Mouse (Mus musculus) right cerebral cortex, postnatal 4 days (tissue): ENCODE results near the gene Epha1.
A peak's percentile ranks its signal among the peaks of the same experiment; 100 is the strongest.

Source experiments
- DNase-seq: peaks from one replicate; pipeline ENCODE4 v3.0.0-alpha.2; 2022

The Epha1 gene

DNA sequence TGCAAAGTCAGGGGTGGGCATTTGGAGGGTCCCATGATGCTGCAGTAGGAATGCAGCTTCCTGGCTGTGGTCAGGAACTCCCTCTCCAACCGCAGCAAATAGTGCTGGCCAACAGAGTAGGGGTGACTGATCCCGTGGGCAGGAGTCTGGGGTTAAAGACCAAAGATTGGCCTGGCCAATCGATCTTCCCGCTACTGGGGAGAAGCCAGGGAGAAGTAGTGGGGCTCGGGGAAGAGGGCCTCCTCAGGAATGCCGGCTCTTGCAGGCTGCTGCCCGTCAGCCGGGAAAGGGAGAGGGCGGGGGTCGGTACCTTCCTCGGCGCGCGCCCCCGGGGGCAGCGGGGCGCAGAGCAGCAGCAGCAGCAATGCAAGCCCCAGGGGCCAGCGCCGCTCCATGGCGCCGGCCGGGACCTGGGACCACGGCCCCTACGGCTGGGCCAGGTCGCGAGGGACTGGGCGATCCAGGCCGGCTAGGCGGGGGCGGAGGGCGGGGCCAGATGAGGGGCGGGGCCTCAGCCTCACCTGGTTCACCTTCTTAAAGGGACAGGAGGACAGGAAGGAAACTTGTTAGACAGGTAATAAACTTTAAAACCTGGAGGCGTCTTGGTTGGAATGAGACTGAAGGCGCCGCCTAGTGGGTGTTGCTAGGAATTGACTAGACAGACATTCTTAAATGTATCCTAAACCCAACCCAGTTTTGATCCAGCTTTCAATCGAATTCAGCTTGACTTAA lies at the start of gene Epha1:
Epha1 (minus strand) TSS at position 453 of the 732 bp plus-strand sequence.
- peak; percentile 76 for DNase-seq

DNA sequence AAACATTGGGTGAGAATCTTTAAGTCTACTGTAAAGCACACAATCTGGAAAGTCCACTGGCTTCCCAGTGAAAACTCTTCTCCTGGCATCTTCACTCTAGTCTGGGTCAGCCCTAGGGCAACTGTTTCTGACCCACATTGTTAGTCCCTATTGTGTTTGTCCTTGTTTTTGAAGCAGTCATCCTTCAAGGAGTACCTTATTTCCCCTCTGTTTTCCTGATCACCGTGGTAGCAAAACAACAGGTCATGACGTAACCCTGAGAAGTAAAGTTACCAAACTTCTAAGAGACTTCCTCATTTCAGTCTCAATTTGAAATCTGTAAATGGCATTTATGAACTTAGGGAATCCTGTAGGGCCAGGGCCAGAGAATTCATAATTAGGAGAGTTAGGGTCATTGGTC lies 48.4 kb upstream of the Epha1 start:
- no peak for DNase-seq

DNA sequence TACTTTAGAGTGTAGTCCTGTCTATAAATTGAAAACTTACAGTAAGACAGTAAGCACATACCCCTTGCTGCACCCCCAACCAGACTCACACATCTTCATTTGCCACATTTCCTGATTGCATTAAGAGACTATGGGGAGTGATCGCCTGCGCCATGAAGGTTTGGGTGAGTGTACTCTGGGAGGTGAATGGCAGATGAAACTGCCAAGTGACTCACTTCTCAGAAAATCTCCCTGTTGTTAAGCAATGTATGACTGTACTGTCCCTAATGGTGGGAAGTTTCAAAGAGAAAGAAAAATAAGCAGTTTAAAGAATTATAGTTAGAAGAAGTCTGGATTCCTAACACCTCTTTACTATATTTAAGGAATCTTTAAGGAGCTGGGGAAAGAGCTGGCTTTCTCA lies 46.4 kb upstream of the Epha1 start:
- DNase-seq = no peak

DNA sequence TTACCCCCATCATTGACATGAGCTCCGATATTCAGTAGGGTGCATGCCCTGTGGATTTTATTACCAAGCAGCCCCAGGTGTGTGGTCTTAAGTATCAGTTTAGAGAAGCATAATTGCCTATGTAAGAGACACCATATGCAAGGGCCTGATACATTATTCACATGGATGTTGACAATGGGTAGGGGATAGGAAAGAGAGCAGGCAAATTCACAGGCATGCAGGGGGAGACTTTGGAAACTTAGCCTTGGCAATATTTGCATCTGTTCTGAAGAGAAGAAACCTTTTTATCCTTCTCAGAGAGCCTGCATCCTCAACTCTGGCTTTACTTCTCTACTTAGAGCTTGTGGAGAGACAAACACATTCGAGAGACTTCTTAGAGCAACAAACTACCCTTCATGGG lies 32.1 kb upstream of the Epha1 start, which contains the start of gene Tas2r135:
Tas2r135 (plus strand) TSS at position 301 of the 400 bp plus-strand sequence.
- DNase-seq = no peak

DNA sequence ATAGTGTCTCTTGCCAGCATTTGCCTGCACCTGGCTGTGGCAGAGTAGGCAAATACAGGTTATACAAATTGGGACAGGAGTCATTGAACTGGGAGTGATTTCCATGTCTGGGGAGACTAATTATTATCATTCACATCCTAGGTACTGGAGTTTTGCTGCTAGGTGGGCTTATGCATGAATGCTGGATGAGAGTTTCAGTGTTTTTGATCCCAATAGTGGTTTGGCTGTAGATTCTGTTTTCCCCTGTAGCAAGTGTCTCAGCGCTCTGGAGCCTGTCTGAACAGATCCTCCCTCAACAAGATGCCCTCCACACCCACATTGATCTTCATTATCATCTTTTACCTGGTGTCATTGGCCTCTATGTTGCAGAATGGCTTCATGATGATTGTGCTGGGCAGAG lies 26.9 kb upstream of the Epha1 start, which contains the start of gene Tas2r143:
Tas2r143 (plus strand) TSS at position 301 of the 400 bp plus-strand sequence.
- DNase-seq = no peak

DNA sequence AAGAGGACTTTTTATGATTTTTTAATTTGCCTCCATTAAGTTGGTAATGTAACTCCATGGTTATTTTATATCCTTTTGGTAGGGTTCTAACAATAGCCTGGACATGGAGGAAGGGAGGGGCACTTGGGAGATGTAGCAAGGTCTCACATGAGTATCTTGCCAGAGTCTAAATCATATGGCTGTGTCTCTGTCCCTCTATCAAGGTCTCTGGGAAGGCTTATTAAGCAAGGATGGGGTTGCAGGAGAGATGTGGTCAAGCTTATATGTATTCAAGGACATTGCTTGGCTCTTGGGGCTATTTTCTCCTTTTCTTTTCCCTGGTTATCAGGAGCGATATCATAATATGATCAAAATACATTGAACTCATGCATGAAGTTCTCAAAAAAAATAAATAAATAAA lies 25.9 kb upstream of the Epha1 start:
- no peak for DNase-seq

DNA sequence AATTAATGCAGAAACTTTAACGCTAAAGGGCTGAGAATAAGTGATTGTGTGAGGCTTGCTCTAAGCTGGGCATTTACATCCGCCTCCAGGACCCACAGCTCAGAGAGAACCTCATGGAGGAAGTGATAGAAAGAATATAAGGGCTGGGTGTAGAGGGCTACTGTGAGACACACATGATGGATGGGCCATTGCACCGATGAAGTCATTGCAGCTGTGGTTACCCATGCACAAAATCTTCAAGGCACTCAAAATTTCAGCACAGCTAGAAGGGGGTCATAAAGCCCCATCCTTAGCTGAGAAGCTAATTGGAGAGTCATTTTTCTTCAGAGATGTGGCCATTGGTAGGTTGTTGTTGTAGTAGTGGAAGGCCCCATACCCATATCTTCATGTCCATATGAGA lies 25.2 kb upstream of the Epha1 start:
- no peak for DNase-seq

DNA sequence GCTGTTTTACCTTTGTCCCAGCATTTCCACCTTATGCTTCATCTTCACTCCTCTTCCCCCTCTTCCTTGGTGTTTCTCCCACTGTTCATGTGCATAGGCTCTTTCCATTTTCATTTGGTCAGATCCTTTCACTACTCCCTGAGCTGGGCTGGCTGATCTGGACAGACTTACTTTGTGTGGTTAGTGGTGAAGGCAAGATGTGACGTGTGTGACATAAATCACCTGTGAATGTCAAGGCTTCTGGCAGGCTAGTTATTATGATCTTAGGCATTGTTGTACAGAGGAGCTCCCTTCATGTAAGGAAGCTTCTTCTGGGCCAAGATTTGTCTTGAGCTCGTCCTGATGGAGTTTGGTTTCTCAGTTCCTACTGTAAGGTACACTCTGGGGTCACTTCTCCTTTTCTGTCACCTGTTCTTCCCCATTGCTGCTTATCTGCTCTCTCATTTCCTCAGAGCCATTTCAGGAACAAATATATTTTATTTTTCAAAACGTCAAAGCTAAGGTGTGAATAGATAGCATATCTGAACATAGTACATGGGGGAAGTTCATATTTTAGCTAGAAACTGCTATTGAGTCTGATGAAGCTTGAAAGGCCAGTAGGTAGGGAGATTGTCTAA lies 24.1 kb upstream of the Epha1 start:
- DNase-seq = no peak

DNA sequence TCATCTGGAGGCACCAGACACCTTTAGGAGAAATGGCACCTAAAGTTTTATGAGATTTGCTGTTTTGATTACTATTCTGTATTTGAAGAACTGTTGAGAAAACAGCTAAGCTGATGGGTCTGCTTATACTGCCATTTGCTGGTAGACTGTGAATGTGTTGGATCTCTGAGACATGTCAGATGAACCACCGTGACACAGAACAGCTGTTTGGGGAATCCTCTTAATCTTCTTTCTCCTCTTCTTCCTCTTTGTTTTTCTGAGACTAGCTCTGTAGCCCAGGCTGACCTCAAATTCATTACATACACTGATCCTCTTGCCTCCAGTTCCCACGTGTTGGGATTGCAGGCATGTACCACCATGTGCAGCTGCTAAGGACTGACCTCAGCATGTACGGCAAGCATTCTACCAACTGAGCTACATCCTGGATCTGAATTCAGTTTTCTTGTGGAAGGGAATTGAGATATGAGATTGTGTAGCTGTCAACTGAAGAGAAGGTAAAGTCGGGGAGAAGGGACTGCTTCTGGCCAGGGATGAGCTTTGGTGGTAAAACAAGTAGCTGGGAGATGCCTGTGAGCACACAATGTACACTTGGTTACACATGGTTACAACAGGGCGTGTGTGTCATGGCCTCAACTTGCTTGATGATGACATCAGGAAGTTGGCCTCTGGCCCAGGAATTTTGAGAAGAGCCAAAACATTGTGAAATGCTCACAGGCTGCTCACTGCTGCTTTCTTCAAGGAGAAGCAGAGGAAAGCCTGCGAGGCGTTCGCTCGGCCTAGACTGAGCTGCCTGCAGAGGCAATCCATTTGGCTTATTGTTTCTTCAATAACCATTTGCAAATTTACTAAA lies 23.1 kb upstream of the Epha1 start:
- no peak for DNase-seq

DNA sequence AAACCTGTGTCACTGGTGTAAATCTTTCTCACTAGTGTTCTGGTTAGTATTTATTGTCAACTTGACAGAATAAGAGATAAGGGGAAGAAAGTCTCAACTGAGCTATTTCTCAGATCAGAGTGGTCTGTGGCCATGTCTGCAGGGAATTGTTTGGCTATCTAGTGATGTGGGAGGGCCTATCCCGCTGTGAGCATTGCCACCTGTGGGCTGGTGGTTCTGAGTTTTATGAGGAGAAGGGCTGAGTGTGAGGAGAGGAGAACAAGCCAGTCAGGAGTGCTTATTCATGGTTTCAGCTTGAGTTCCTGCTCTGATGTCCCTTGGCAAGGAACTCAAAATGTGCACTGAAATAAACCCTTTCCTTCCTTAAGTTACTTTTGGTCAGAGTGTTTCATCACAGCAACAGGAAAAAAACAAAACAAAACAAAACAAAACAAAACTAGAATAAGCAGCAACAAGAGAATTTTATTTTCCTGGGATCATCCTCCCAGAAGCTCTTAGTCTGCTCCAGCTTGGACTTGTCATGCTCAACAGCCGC lies 18.8 kb upstream of the Epha1 start:
- no peak for DNase-seq

DNA sequence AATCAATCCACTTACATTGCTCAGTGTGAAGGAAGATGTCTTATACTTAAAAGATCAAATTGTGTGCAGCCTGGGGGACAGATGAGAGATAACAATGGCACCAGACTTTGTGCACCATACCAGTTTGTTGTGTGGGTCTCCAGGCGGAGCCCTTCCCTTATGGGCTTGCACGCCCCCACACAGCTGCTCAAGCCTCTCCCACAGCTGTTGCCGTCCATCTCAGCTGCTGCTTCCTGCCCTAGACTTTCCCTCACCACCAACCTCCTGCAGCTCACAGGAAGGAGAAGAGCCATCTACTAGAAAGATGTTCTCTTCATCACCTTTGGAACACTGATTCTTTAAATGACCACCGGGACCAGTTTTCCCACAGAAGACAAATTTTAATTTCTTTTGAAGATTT lies 12.6 kb upstream of the Epha1 start:
- DNase-seq = no peak

DNA sequence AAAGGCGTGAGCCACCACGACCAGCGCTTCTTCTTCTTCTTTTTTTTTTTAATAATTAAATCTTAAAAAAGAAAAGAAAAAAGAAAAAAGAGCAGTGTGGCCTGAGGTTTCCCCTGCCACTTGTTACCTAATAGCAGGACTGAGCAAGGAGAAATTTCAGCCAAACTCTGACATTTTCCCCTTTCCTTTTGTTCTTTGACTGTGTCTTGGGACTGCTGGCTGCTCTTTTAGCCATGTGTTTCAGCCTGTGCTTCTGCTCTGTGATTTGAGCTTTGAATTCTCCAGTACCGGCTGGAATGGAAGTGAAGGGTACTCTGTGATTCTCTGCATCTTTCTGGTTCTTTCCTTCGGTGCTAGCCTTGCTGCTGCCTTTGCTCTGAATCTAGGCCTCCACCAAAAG lies 10.3 kb upstream of the Epha1 start:
- no peak for DNase-seq

DNA sequence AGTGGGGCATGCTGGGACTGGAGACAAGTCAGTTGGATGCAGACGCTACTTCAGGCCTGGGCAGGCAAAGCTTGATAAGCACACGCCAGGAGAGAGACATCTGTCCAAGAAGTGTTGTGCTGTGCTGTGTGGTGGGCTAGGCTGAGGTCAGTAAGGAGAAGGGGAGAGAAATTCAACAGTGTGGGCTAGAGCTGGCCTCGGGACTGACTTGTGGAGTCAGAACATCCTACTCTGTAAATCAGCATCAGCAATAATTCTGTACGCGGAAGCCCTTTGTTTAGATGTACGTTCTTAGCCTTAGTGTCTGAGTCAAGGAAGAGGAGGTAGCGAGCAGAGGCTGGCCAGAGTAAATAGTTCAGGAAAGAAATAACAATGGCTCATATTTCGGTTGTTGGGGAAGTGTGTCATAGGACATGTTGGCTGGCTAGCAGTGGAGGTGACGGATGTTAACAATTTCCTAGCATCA lies 8.9 kb upstream of the Epha1 start:
- DNase-seq = no peak

DNA sequence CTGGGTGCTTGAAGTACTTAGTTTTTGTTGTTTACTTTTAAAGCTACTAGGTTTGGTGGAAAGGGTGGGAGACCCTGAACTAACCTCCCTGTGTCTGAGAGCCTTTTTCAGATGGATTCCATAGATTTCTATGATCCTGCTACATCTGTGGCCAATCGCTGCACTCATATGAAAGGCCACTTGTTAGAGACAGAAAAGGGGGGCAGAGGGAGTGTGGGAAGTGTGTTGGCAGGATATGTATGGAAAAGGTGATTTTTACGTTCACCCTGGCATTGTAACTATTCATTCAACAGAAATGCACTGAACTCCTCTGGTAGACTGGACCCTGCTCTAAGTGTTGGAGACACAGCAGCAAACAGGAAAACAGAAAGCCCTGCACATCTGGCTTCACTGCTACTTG lies 8.2 kb upstream of the Epha1 start:
- no peak for DNase-seq

DNA sequence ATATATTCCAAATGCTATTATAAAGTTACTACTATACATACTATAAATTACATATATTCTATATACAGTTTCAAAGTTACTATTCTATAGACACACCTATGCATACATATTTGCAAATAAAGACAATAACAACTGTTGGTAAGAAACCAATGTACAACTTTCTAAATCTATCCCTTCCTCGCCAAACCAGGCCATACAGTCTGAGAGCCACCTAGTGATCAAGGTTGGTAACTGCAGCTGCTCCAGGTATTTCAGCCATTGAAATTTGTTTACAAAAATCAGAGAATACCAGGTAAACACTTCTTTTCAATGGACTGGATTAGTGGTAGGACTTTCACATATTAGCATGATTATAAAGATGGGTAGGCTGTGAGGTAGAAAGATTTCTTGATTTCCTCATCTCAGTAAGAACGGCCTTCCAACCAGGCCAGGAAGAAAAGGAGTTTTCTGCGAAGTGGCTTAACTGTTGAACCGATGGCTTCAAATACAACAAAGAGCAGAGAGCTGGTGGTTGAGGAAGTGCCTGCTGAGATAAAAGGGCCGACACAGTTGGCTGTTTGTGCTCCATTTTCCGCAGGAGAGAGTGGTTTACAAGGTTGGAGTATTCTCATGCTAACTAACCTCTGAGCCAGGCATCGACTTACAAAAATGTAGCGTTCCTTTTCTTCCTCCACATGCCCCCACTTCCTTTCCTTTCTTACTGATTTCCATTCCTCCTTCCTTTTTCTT lies 7.5 kb upstream of the Epha1 start:
- DNase-seq = peak; percentile 26

DNA sequence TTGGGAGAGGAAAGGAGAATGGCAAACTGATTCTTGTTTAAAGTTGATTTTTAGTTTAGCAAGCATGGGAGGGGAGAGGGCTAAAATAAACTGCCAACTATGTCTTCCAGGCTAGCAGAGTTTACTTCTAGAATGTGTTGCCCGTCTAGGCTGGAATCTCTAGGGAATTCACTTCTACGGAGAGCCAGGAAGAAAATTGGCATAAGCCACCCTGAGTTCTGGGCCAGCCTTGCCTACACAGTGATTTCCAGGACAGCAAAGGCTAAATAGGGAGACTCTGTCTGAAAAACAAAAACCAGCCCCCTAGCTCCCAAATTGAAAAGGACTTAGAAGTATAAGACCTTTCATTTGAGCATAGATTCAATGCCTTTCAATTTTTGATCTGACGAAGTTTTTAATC lies 6.5 kb upstream of the Epha1 start:
- DNase-seq = no peak

DNA sequence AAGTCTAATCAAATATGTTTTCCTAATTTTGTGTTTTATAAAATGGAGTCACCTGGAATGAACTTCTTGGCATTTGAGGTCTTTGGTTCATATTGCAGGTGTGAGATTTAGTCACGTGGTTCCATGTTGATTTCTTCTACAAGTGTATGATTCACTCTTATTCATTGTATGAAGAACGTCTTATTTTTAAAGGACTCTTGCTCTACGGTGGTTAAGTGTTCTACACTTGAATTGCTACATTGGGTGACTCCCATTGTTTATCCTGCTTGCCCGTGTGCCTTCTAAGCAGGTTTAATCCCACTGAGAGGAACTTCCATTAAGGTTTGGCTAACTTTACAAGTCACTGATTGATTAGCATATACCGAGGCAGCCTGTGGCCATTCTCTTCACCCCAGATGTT lies 4.2 kb upstream of the Epha1 start:
- DNase-seq = no peak

DNA sequence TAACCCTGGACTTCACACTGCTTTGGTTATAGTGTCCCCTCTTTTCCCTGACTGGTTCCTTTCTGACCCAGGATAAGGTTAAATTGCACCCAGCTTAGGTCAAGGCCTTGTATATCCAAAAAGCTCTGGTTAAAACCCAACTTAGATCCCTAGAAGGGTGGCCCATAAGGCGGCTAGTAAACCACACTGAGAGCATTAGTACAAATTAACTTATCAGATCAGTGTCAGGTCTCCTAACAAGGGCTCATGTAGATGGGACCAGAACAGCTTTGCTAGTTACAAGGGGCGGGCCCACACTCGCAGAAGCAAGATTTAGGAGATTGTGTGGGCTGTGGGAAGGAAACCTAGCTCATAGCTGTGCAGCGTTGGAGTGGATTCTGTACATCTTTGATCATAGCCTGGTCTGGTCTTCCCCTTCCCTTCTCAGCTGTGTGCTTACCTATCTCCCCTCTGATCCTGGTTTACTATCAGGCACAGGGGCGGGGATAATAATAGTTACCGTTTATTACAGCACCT lies 3.5 kb upstream of the Epha1 start:
- no peak for DNase-seq

DNA sequence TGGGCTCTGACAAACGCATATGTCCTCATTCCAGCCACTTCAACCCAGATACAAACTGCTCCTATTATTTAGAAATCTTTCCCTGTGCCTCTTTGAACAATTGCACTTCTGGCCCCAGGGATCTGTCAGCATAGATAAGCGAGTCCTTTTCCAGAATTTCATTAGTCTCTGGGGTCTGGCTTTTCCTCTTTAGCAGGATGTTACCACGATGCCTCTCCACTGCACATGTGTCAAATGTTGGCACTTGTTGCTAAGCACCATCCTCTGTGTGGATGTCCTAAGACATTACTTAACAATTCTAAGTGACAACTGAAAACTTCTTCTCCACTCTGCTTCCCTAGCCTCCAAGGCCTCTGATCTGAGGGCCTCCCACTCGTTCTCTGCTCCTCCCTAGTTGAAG lies 2.9 kb upstream of the Epha1 start:
- DNase-seq = no peak

DNA sequence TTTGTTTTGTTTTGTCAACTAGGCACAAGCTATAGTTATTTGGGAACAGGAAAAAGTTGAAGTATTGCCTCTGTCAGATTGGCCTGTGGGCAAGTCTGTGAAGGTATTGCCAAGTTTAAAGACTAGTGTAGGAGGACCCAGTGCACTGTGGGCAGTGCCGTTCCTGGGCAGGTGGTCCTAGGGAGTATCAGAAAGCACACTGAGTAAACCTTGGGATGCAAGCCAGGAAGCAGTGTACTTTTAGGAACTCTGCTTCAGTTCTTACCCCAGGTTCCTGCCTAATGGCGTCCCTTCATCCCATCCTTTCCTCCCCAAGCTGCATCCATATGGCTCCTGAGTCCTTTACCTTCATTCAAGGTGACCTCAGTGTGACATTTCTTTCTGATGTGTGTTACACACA lies 2.1 kb upstream of the Epha1 start:
- DNase-seq = no peak

DNA sequence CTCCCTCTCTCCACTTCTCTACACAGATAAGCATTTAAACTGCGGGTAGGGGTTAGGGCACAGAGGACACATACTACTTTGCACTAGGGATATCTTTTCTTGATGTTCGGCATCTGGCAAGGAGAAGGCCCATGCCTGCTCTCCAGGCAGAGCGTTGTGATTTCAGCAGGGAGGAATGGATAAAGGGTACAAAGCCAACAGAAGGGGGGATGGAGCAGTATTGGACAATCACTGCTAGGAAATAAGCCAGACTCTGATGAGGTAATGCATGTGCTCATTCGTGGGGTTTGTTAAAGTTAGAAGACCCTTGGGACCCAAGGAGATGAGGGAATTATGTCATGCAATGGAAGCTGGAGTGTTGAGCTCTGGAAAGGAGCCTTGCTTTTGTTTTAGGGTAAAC lies 1.6 kb upstream of the Epha1 start:
- DNase-seq = no peak

DNA sequence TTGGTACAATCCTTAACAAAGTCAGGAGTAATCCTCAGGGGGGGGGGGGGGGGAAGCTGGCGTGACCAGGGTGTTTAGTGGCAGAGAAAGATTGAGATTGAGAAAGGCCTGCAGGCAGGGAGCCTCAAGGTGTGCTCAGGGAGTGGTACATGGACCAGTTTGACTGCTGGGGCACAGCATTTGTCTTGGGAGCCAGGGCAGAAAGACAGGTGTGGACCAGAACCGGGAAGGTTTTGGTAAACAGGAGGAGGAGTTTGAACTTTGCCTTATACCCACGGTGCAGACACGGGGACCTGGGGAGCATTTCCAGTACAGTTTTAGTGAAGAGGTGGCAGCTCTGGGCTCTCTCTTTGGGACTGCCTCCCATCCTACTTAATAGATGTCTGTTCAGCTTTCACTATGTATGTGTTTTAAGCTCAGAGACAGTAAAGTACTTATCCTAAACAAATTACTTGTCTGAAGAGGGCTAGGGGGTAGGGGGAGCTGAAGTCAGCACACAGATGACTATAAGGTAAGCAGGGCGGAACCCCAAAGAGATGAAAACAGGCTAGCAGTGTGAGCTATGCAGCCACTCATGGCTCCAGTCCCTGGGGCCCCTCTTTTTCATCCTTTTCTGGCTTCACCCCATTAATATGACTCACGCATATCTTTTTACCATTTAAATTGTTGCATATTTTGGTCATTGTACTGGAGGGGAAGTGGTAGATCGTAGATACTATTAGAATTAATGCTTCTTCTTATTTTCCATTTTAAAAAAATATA lies 782 bp upstream of the Epha1 start:
- no peak for DNase-seq
